Mouse (Mus musculus) kidney, adult 18-20 months (tissue): ENCODE measurements at regions not wholly inside any gene's neighbourhood (a gene's known extent, or its start where the extent isn't known, plus 50 kb on each side); places are given as distances from the start of the nearest gene placed in this dataset.
"Not testable (repeated sequence)": the region's sequence is repeated elsewhere in the genome, so short reads cannot be mapped to it uniquely, and the experiment has no call there.

Source experiments
- DNase-seq: peaks from one replicate; pipeline ENCODE4 v3.0.0; 2021

- DNase-seq = no peak
Measured at GRCm38 (mm10) chr17:43139916-43140315, 123.6 kb downstream of the Tnfrsf21 start.

- DNase-seq = no peak
Measured at GRCm38 (mm10) chr17:43141740-43142139, 125.4 kb downstream of the Tnfrsf21 start.

GRCm38 (mm10) chr17:43145749-43146148 lies 124.4 kb upstream of the Adgrf1 start:
- no peak for DNase-seq

- peak; percentile 36 for DNase-seq
Measured at GRCm38 (mm10) chr17:43147935-43148334, 122.2 kb upstream of the Adgrf1 start.

GRCm38 (mm10) chr17:43152620-43153019 lies 117.5 kb upstream of the Adgrf1 start:
- no peak for DNase-seq

GRCm38 (mm10) chr17:43155271-43155670 lies 114.9 kb upstream of the Adgrf1 start:
- DNase-seq = not testable (repeated sequence)

- no peak for DNase-seq
Measured at GRCm38 (mm10) chr17:43156116-43156515, 114.0 kb upstream of the Adgrf1 start.

GRCm38 (mm10) chr17:43157781-43158501 lies 112.2 kb upstream of the Adgrf1 start:
- no peak for DNase-seq

GRCm38 (mm10) chr17:43158741-43159140 lies 111.4 kb upstream of the Adgrf1 start:
- no peak for DNase-seq

- peak; percentile 74 for DNase-seq
Measured at GRCm38 (mm10) chr17:43161306-43161705, 108.8 kb upstream of the Adgrf1 start.

- no peak for DNase-seq
Measured at GRCm38 (mm10) chr17:43163126-43163525, 107.0 kb upstream of the Adgrf1 start.

- peak; percentile 53 for DNase-seq
Measured at GRCm38 (mm10) chr17:43166091-43166490, 104.0 kb upstream of the Adgrf1 start.

GRCm38 (mm10) chr17:43169435-43169834 lies 100.7 kb upstream of the Adgrf1 start:
- DNase-seq = no peak

- peak; percentile 36 for DNase-seq
Measured at GRCm38 (mm10) chr17:43172657-43173165, 97.4 kb upstream of the Adgrf1 start.

GRCm38 (mm10) chr17:43174860-43175259 lies 95.3 kb upstream of the Adgrf1 start:
- DNase-seq = no peak

GRCm38 (mm10) chr17:43177244-43177643 lies 92.9 kb upstream of the Adgrf1 start:
- no peak for DNase-seq

- no peak for DNase-seq
Measured at GRCm38 (mm10) chr17:43190016-43190415, 80.1 kb upstream of the Adgrf1 start.

GRCm38 (mm10) chr17:43190853-43191485 lies 79.2 kb upstream of the Adgrf1 start:
- DNase-seq = no peak

- DNase-seq = no peak
Measured at GRCm38 (mm10) chr17:43197232-43197631, 72.9 kb upstream of the Adgrf1 start.

GRCm38 (mm10) chr17:43200832-43201231 lies 69.3 kb upstream of the Adgrf1 start:
- DNase-seq = no peak

- DNase-seq = no peak
Measured at GRCm38 (mm10) chr17:43206701-43207470, 63.2 kb upstream of the Adgrf1 start.

- DNase-seq = no peak
Measured at GRCm38 (mm10) chr17:43209727-43210126, 60.4 kb upstream of the Adgrf1 start.

- DNase-seq = no peak
Measured at GRCm38 (mm10) chr17:43214038-43214437, 56.1 kb upstream of the Adgrf1 start.

- no peak for DNase-seq
Measured at GRCm38 (mm10) chr17:43219636-43220035, 50.5 kb upstream of the Adgrf1 start.
